Mouse (Mus musculus) embryonic facial prominence, embryonic 12.5 days (tissue): ENCODE measurements at regions not wholly inside any gene's neighbourhood (a gene's known extent, or its start where the extent isn't known, plus 50 kb on each side); places are given as distances from the start of the nearest gene placed in this dataset.

Experiments used
- ATAC-seq: fragments of 200-750 bp; cut with Nextera tagmentation; 2 replicates; pipeline ENCODE4 v1.8.0; 2017; ENCODE audit not compliant: insufficient number of reproducible peaks, insufficient read depth, low FRiP score, low TSS enrichment
- H3K27ac ChIP-seq: fragments of 300-500 bp; sonication (generic); 2 replicates; pipeline ENCODE4 v1.5.1; 2016; ENCODE audit warnings: mild to moderate bottlenecking
- H3K27me3 ChIP-seq: fragments of 300-500 bp; sonication (generic); 2 replicates; pipeline ENCODE4 v1.6.1; 2016; ENCODE audit warnings: mild to moderate bottlenecking, moderate library complexity
- H3K36me3 ChIP-seq: fragments of 300-500 bp; sonication (generic); 2 replicates; pipeline ENCODE4 v1.6.1; 2016; ENCODE audit warnings: mild to moderate bottlenecking
- H3K4me1 ChIP-seq: fragments of 300-500 bp; sonication (generic); 2 replicates; pipeline ENCODE4 v1.6.1; 2016
- H3K4me2 ChIP-seq: fragments of 300-500 bp; sonication (generic); replicated peaks from 2 replicates; pipeline ENCODE4 v1.6.1; 2016; ENCODE audit warnings: mild to moderate bottlenecking, moderate library complexity
- H3K4me3 ChIP-seq: fragments of 300-500 bp; sonication (generic); 2 replicates; pipeline ENCODE4 v1.5.1; 2016; ENCODE audit warnings: mild to moderate bottlenecking
- H3K9ac ChIP-seq: fragments of 300-500 bp; sonication (generic); 2 replicates; pipeline ENCODE4 v1.6.1; 2016; ENCODE audit warnings: mild to moderate bottlenecking, moderate library complexity
- H3K9me3 ChIP-seq: fragments of 300-500 bp; sonication (generic); 2 replicates; pipeline ENCODE4 v1.6.1; 2016; ENCODE audit warnings: mild to moderate bottlenecking, moderate library complexity
- WGBS: fragments of 180-500 bp; shearing (Covaris S2); methylation state at CpG from one replicate; pipeline ENCODE4 v1.1.7; 2016; 5-methylcytosine and 5-hydroxymethylcytosine counted together

DNA sequence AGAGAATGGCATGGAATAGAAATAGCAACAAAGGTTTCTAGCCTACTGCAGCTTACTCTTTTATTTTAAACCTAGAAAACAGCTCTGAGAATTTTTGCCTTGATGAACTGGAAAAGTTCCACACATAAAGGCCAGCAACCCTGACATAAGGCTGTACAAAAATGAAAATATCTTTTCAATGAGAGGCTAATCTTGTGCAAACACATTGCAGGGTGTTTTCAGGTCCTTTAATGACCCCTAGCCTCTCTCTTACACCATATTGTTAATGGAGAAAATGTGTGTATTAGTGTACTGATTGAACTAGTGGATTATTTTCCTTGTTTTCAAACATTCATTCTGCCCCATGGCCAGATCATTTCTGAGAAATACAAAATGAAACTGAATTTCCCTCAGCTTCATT, 158.0 kb upstream of the Tusc1 start:
- H3K4me1 ChIP-seq = no peaks in the 10 kb centered on the region
- ATAC-seq = no peak
- H3K27me3 ChIP-seq = no peaks in the 10 kb centered on the region
- H3K36me3 ChIP-seq = no peaks in the 10 kb centered on the region
- H3K9ac ChIP-seq = no peak overlapping the region
- H3K4me2 ChIP-seq = no peak overlapping the region
- no peak overlapping the region for H3K4me3 ChIP-seq
- H3K9me3 ChIP-seq = no peaks in the 10 kb centered on the region
- no peak overlapping the region for H3K27ac ChIP-seq

DNA sequence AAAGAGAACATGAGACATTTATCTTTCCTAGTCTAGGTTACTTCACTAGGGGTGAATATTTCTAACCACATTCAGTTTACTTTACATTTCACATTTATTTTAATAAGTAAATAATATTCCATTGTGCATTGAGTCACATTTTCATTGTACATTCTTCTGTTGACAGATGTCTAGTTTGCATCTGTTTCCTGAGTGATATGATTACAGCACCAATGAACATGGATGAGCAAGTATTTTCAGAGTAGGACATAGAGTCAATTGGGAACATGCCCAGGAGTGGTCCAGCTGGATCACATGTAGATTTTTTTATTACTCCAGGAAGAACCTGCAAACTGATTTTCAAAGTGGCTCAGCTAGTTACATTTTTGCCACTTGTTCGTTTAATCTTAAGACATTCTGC, 153.3 kb upstream of the Tusc1 start:
- H3K4me2 ChIP-seq = no peak overlapping the region
- no peaks in the 10 kb centered on the region for H3K27me3 ChIP-seq
- no peaks in the 10 kb centered on the region for H3K4me1 ChIP-seq
- H3K9ac ChIP-seq = no peak overlapping the region
- ATAC-seq = no peak
- H3K4me3 ChIP-seq = no peak overlapping the region
- no peak overlapping the region for H3K27ac ChIP-seq
- H3K9me3 ChIP-seq = no peaks in the 10 kb centered on the region
- H3K36me3 ChIP-seq = no peaks in the 10 kb centered on the region
- 85% methylated on average over 1 of the region's 1 CpGs for WGBS

DNA sequence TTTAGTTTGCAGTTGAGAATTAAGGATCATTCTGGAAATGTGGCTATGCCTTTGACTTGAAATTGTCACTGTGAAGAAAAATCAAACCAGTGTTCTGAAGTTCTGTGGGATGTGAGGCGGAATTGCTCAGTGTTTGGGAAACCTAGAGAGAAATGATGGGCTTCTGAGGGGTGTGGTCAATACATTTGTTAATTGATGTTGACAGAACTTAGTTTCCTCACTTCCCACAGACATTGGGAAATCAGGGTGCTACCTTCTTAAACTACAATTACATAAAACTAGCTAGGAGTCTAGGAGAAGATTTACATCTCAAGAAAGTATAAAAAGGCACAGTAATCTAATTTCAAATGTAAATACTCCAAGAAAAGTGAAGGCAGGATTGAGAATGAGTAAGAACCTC, 151.1 kb upstream of the Tusc1 start:
- 57% methylated on average over 1 of the region's 1 CpGs for WGBS
- H3K4me1 ChIP-seq = no peaks in the 10 kb centered on the region
- no peak for ATAC-seq

DNA sequence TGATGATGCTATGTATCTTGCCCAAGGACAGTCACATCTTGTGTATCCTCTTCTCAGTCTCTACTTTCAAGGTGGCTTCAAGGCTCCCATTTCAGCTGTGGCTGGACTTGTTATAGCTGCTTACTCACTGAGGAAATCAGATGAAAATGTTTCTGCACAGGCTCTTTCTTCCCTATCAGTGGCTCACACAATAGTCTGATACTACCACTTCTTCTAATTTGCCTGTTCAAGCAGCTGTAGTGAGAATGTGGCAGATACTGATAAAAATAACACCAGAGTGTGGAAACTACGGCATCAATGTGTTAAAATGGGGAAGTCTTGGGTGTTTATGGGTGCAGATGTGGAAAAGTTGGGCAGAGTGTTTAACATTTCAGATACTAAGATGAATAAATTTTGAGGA, 145.9 kb upstream of the Tusc1 start:
- ATAC-seq = no peak
- H3K9me3 ChIP-seq = no peaks in the 10 kb centered on the region
- 93% methylated on average over 1 of the region's 1 CpGs for WGBS
- no peak overlapping the region for H3K27ac ChIP-seq
- H3K27me3 ChIP-seq = no peaks in the 10 kb centered on the region
- no peaks in the 10 kb centered on the region for H3K4me1 ChIP-seq
- no peak overlapping the region for H3K4me2 ChIP-seq
- no peaks in the 10 kb centered on the region for H3K36me3 ChIP-seq
- no peak overlapping the region for H3K9ac ChIP-seq
- H3K4me3 ChIP-seq = no peak overlapping the region

More for the DNA sequence above, 151.1 kb upstream of the Tusc1 start:
- H3K4me3 ChIP-seq = no peak overlapping the region
- no peak overlapping the region for H3K4me2 ChIP-seq
- H3K27me3 ChIP-seq = no peaks in the 10 kb centered on the region
- no peaks in the 10 kb centered on the region for H3K9me3 ChIP-seq
- no peak overlapping the region for H3K9ac ChIP-seq
- no peaks in the 10 kb centered on the region for H3K36me3 ChIP-seq
- H3K27ac ChIP-seq = no peak overlapping the region

DNA sequence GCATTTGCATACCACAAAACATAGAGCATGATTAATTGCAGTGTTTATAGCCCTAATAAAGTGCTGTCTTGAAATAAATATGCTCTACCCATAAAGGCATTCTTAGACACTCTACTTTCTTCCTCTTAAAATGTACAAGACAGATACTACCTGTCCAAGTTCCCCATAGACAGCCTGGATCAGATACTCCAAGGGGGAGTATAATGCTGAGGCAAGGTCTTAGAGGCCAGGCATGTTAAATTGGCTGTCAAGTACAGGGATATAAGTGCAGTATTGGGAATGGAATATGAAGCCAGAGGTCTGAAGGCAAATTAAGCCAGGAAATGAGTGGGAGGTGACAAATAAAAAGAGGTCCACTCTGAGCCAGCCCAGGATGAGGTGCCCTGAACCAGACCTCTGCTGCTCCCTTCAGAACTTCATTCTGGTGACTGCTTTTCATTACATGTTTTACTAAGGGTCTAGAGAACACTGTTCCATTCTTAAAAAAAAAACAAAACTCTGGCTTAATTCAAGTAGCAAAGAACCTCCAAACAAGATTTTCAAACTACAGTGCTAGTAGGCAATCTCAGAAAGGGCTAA, 142.0 kb upstream of the Tusc1 start:
- no peak for ATAC-seq
- Histone ChIP-seq H3K27ac (no peak overlapping the region), H3K4me2 (no peak overlapping the region), H3K4me3 (no peak overlapping the region), H3K27me3 (no peaks in the 10 kb centered on the region), H3K9me3 (no peaks in the 10 kb centered on the region), H3K4me1 (no peaks in the 10 kb centered on the region), H3K9ac (no peak overlapping the region), H3K36me3 (no peaks in the 10 kb centered on the region)

DNA sequence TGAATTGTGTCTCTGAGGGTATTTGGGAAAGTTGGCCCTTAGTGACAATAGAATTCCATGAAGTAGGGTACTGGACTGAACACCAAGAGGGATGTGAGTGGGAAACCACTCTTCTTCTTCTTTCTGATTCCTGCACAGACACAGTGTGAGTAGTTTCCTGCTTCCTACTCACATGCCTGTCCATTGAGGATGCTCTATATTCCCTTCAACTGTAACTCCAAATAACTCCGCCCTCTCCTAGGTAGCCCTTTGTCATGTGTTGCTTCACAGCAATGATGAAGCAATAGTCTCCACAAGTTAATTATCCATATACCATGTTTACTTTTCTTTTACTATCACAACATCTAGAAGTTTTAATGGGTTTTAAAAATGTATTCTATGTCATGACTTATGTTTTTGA, 132.7 kb upstream of the Tusc1 start:
- Histone ChIP-seq H3K9ac (no peak overlapping the region), H3K36me3 (no peaks in the 10 kb centered on the region), H3K4me1 (no peaks in the 10 kb centered on the region), H3K27ac (no peak overlapping the region), H3K9me3 (no peaks in the 10 kb centered on the region), H3K27me3 (no peaks in the 10 kb centered on the region), H3K4me2 (no peak overlapping the region), H3K4me3 (no peak overlapping the region)
- ATAC-seq = no peak
- 96% methylated on average over 1 of the region's 1 CpGs for WGBS

DNA sequence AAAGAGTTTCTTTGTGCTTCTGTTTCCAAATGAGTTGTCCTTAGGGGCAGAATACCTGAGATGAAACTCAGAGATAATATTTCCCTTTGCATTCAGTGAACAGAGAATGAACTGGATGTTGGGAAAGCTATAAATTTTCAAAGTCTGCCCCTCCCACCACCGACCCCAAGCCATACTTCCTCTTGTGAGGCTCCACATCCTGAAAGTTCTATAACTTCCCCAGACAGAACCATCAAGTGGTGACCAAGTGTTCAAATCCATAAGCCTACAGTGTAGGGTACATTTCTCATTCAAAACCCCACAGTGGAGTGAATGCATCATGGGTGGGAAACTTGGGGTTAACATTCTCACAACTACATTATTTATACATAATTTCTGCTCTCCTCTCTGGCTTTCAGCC, 132.1 kb upstream of the Tusc1 start:
- H3K9ac ChIP-seq = no peak overlapping the region
- H3K9me3 ChIP-seq = no peaks in the 10 kb centered on the region
- H3K36me3 ChIP-seq = no peaks in the 10 kb centered on the region
- no peak for ATAC-seq
- no peak overlapping the region for H3K27ac ChIP-seq
- no peak overlapping the region for H3K4me3 ChIP-seq
- no peak overlapping the region for H3K4me2 ChIP-seq
- 69% methylated on average over 1 of the region's 1 CpGs for WGBS
- no peaks in the 10 kb centered on the region for H3K4me1 ChIP-seq
- no peaks in the 10 kb centered on the region for H3K27me3 ChIP-seq

DNA sequence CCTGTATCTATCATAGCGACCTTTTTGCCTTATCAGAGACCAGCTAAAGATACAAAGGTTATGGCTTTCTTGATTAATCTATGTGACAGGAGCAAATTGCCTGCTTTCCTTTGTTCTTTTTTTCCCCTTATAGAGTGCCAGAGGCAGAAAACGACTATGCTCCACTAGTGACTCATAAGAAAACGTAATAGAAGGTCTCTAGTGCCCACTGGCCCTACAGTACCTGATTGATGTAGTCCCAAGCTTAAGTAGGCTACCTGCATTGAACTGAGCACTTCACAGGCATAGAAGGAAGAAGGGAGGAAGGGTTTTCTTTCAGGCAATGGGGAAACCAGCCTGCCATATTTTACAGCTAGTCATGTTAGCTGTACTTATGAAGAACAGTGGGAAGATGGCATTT, 116.0 kb upstream of the Tusc1 start:
- Histone ChIP-seq H3K4me2 (no peak overlapping the region), H3K4me1 (no peaks in the 10 kb centered on the region), H3K27me3 (no peaks in the 10 kb centered on the region), H3K36me3 (no peaks in the 10 kb centered on the region), H3K4me3 (no peak overlapping the region), H3K9ac (no peak overlapping the region), H3K27ac (no peak overlapping the region), H3K9me3 (no peaks in the 10 kb centered on the region)
- 63% methylated on average over 3 of the region's 3 CpGs for WGBS
- ATAC-seq = no peak

DNA sequence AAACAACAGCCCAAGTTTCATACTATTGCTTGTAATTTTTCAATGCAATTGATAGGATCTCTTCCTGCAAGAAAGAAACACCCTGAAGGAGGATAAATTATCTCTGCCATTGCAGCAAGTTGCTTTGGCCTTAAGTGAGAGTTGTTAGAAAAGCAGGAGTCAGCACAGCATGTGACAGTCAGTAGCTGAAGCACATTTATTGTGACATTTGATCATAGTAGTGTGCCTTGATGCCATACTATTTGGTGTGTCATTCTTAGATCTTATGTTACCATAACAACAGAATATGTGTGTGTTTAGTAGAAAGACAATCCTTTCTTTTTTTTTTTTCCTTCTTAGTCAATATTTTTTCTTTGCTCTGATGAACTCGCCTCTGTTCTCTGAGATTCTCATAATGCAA, 115.5 kb upstream of the Tusc1 start:
- WGBS = 76% methylated on average over 1 of the region's 1 CpGs
- Histone ChIP-seq H3K27ac (no peak overlapping the region), H3K9ac (no peak overlapping the region), H3K36me3 (no peaks in the 10 kb centered on the region), H3K27me3 (no peaks in the 10 kb centered on the region), H3K4me3 (no peak overlapping the region), H3K4me2 (no peak overlapping the region), H3K9me3 (no peaks in the 10 kb centered on the region), H3K4me1 (no peaks in the 10 kb centered on the region)
- no peak for ATAC-seq

DNA sequence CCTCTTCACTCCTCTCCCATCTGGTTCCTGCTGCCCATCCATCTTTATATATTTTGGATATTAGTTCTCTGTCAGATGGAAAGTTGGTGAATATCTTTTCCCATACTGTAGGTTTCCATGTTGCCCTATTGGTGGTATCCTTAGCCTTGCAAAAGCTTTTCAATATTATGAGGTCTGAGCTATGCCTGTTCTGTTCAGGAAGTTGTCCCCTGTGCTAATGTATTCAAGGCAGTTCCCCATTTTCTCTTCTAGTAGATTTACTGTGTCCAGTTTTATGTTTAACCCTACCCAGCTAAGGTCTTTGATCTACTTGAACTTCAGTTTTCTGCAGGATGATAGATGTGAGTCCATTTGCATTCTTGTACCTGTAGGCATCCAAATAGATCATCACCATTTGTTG, 109.4 kb upstream of the Tusc1 start:
- no peaks in the 10 kb centered on the region for H3K27me3 ChIP-seq
- H3K4me2 ChIP-seq = no peak overlapping the region
- H3K4me3 ChIP-seq = no peak overlapping the region
- no peaks in the 10 kb centered on the region for H3K4me1 ChIP-seq
- H3K36me3 ChIP-seq = no peaks in the 10 kb centered on the region
- H3K27ac ChIP-seq = no peak overlapping the region
- ATAC-seq = no peak
- no peak overlapping the region for H3K9ac ChIP-seq
- no peaks in the 10 kb centered on the region for H3K9me3 ChIP-seq

DNA sequence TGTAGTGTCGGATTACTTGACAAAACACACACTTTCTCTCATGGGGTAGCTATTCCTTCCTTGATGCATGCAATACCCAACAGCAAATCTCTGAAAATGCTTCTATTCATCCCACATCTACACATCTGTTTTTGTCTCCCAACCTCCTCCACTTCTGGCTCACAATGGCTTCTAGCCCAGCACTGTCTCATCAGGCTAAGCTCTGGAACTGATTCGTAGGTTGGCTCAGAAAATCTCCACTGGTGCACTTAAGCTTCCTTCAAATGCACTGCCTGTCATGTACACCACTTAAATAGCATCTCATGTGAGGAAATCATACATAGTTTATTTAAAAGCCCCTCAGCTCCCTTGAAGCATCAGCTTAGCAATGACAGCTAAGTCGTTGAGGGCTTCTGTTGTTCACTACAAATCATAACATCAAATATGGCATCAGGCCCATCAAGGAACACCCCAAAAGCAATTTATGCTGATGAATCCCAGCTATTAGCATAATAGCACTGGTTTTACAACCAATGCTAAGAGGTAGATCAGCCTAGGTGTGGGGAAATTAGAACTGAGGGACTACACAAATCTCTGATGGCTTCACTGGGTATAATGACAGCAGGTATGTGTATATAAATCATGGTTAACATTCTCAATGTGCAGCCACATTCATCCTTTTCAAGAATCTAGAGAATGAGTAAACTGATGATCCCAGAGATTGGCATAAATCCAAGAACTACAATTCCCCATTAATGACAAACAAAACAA, 103.5 kb upstream of the Tusc1 start:
- no peak for ATAC-seq
- no peak overlapping the region for H3K4me3 ChIP-seq
- no peaks in the 10 kb centered on the region for H3K9me3 ChIP-seq
- H3K4me1 ChIP-seq = no peaks in the 10 kb centered on the region
- WGBS = 63% methylated on average over 3 of the region's 3 CpGs
- no peak overlapping the region for H3K4me2 ChIP-seq
- no peaks in the 10 kb centered on the region for H3K27me3 ChIP-seq
- H3K36me3 ChIP-seq = no peaks in the 10 kb centered on the region
- no peak overlapping the region for H3K9ac ChIP-seq
- no peak overlapping the region for H3K27ac ChIP-seq

DNA sequence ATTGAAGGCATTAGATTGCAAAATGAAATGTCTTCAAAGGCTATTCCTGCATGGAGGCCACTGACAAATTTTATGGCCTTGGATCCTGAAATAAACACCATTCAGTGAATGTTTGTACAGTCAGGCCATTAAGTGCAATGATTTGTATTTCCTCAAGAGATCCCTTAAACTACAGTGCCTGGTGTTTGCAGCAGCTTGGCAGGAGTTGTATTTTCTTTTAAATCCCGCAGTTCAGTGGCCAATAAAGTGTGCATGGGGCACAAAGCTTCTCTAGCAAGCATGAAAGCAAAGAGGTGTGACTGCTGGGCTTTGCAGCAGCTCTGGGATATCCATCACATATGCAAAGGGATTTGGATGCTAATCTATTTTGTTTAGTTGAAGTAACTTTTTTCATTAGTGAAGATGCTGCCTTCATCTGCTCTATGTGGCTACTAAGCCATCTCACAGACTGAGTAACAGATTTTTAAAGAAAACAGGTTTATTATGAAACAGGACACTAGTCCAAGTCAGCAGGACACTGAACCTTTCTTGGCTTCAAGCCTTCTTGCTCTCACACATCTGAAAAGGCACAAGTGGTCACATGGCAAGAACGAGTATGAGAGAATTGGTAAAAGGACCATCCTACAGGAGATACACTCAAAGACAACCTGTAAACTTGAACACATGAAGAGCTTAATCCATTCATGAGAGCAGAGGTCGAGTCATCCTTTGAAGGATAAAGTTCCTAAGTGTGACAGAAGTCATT, 102.2 kb upstream of the Tusc1 start:
- no peak overlapping the region for H3K4me3 ChIP-seq
- no peaks in the 10 kb centered on the region for H3K9me3 ChIP-seq
- H3K27me3 ChIP-seq = no peaks in the 10 kb centered on the region
- 47% methylated on average over 3 of the region's 3 CpGs for WGBS
- no peak overlapping the region for H3K4me2 ChIP-seq
- no peaks in the 10 kb centered on the region for H3K4me1 ChIP-seq
- no peaks in the 10 kb centered on the region for H3K36me3 ChIP-seq
- H3K9ac ChIP-seq = no peak overlapping the region
- no peak for ATAC-seq
- no peak overlapping the region for H3K27ac ChIP-seq
